Mouse (Mus musculus) embryonic facial prominence, embryonic 11.5 days (tissue): Measurements from ENCODE around the gene Slc38a9. TPM values are rescaled to one million over a fixed set of nuclear protein-coding genes. Genes with fewer than 3 reads are reported as not detected.
A peak's percentile ranks its signal among the peaks of the same experiment; 100 is the strongest.

Experiments used
- ATAC-seq: fragments of 200-750 bp; cut with Nextera tagmentation; replicated peaks from 2 replicates; pipeline ENCODE4 v1.8.0; 2017; ENCODE audit warnings: low read depth; ENCODE audit not compliant: insufficient number of reproducible peaks, low FRiP score, low TSS enrichment
- DNase-seq: peaks from one replicate; pipeline ENCODE4 v3.0.0-alpha.2; 2015; ENCODE audit warnings: low spot score
- H3K27ac ChIP-seq: fragments of 300-500 bp; sonication (generic); replicated peaks from 2 replicates; pipeline ENCODE4 v1.5.1; 2014; ENCODE audit warnings: mild to moderate bottlenecking, low read depth, low read length, control low read depth
- H3K27me3 ChIP-seq: fragments of 300-500 bp; sonication (generic); 2 replicates; pipeline ENCODE4 v1.6.1; 2014; ENCODE audit warnings: mild to moderate bottlenecking, low read length, moderate library complexity, mixed read lengths; ENCODE audit not compliant: control insufficient read depth, insufficient read depth
- H3K36me3 ChIP-seq: fragments of 300-500 bp; sonication (generic); replicated peaks from 2 replicates; pipeline ENCODE4 v1.6.1; 2014; ENCODE audit warnings: low read depth, mild to moderate bottlenecking, low read length, moderate library complexity, mixed read lengths; ENCODE audit not compliant: control insufficient read depth, insufficient read depth
- H3K4me1 ChIP-seq: fragments of 300-500 bp; sonication (generic); 2 replicates; pipeline ENCODE4 v1.6.1; 2014; ENCODE audit warnings: low read length, mixed read lengths; ENCODE audit not compliant: control insufficient read depth, insufficient read depth
- H3K4me2 ChIP-seq: fragments of 300-500 bp; sonication (generic); 2 replicates; pipeline ENCODE4 v1.6.1; 2014; ENCODE audit warnings: low read depth, mild to moderate bottlenecking, control low read depth, low read length, moderate library complexity
- H3K4me3 ChIP-seq: fragments of 300-500 bp; sonication (generic); 2 replicates; pipeline ENCODE4 v1.5.1; 2014; ENCODE audit warnings: low read depth, low read length, control low read depth
- H3K9ac ChIP-seq: fragments of 300-500 bp; sonication (generic); replicated peaks from 2 replicates; pipeline ENCODE4 v1.6.1; 2014; ENCODE audit warnings: mild to moderate bottlenecking, control low read depth, low read length
- H3K9me3 ChIP-seq: fragments of 300-500 bp; sonication (generic); replicated peaks from 2 replicates; pipeline ENCODE4 v1.6.1; 2016; ENCODE audit warnings: mild to moderate bottlenecking, low read length, inconsistent platforms, mixed read lengths; ENCODE audit not compliant: control insufficient read depth
- WGBS: fragments of 180-500 bp; shearing (Covaris S2); extraction: QIAGEN DNeasy Blood & Tissue Kit; methylation state at CpG from one replicate; pipeline ENCODE4 v1.1.7; 2014; 5-methylcytosine and 5-hydroxymethylcytosine counted together
- polyA plus RNA-seq: library from polyadenylated mRNA; unstranded; fragments of >200 nt; fragmentation: Nextera tagmentation; extraction: Ambion mirVana; gene quantifications from 2 replicates; pipeline ENCODE4 v1.2.1, GENCODE M21; 2014

Gene Slc38a9
- polyA plus RNA-seq, 1 experiment from 2014 or later, result 10.8 TPM

GRCm38 (mm10) chr13:112642897-112643296 is 17.7 kb upstream of the Slc38a9 start:
- ATAC-seq, result no peak
- no peak overlapping the region for H3K4me2 ChIP-seq
- no peaks in the 10 kb centered on the region for H3K36me3 ChIP-seq
- 85% methylated on average over 3 of the region's 3 CpGs for WGBS
- no peak overlapping the region for H3K9ac ChIP-seq
- H3K27ac ChIP-seq, result no peak overlapping the region
- H3K4me3 ChIP-seq, result no peak overlapping the region
- H3K27me3 ChIP-seq, result no peaks in the 10 kb centered on the region
- H3K4me1 ChIP-seq, result no peaks in the 10 kb centered on the region
- no peaks in the 10 kb centered on the region for H3K9me3 ChIP-seq
- no peak for DNase-seq

GRCm38 (mm10) chr13:112644996-112645395 is 15.6 kb upstream of the Slc38a9 start:
- no peak for DNase-seq

GRCm38 (mm10) chr13:112645529-112646186 is 14.9 kb upstream of the Slc38a9 start:
- Histone ChIP-seq H3K27ac (no peak overlapping the region), H3K4me1 (no peaks in the 10 kb centered on the region), H3K27me3 (no peaks in the 10 kb centered on the region), H3K36me3 (no peaks in the 10 kb centered on the region), H3K4me3 (no peak overlapping the region), H3K4me2 (no peak overlapping the region), H3K9me3 (no peaks in the 10 kb centered on the region), H3K9ac (no peak overlapping the region)
- 89% methylated on average over 1 of the region's 1 CpGs for WGBS
- DNase-seq, result no peak
- no peak for ATAC-seq

More at GRCm38 (mm10) chr13:112644996-112645395, 15.6 kb upstream of the Slc38a9 start:
- Histone ChIP-seq H3K27me3 (no peaks in the 10 kb centered on the region), H3K27ac (no peak overlapping the region), H3K4me3 (no peak overlapping the region), H3K36me3 (no peaks in the 10 kb centered on the region), H3K9ac (no peak overlapping the region), H3K4me1 (no peaks in the 10 kb centered on the region), H3K9me3 (no peaks in the 10 kb centered on the region), H3K4me2 (no peak overlapping the region)
- no peak for ATAC-seq
- WGBS, result 86% methylated on average over 3 of the region's 3 CpGs

- H3K9me3 ChIP-seq, result peaks cover 3% of the 10 kb centered on the region; the same call in 1 of the 2 replicates
- DNase-seq (no peak), ATAC-seq (no peak)
- 84% methylated on average over 3 of the region's 3 CpGs for WGBS
- H3K4me3 ChIP-seq, result no peak overlapping the region
- no peaks in the 10 kb centered on the region for H3K4me1 ChIP-seq
- H3K27ac ChIP-seq, result no peak overlapping the region
- no peak overlapping the region for H3K4me2 ChIP-seq
- H3K36me3 ChIP-seq, result no peaks in the 10 kb centered on the region
- no peaks in the 10 kb centered on the region for H3K27me3 ChIP-seq
- H3K9ac ChIP-seq, result no peak overlapping the region
Measured at GRCm38 (mm10) chr13:112651183-112651582, 9.4 kb upstream of the Slc38a9 start.

- H3K27me3 ChIP-seq, result no peaks in the 10 kb centered on the region
- WGBS, result 75% methylated on average over 45 of the region's 45 CpGs
- no peaks in the 10 kb centered on the region for H3K4me1 ChIP-seq
- no peak for ATAC-seq
- no peak within 1 kb of the TSS for H3K4me3 ChIP-seq
- H3K4me2 ChIP-seq, result no peak within 1 kb of the TSS
- H3K27ac ChIP-seq, result no peak within 1 kb of the TSS
- H3K36me3 ChIP-seq, result no peaks in the 10 kb centered on the region
- H3K9ac ChIP-seq, result no peak within 1 kb of the TSS
- no peak for DNase-seq
- H3K9me3 ChIP-seq, result peaks cover 3% of the 10 kb centered on the region; the same call in 1 of the 2 replicates
Measured at GRCm38 (mm10) chr13:112652205-112652604, 8.3 kb upstream of the Slc38a9 start, which contains the start of gene Ddx4. Gene Ddx4, minus strand, starts transcription at chr13:112652475.

GRCm38 (mm10) chr13:112659986-112660573 is 471 bp upstream of the Slc38a9 start:
- DNase-seq, result no peak
- H3K27me3 ChIP-seq, result no peaks in the 10 kb centered on the region
- H3K9me3 ChIP-seq, result no peaks in the 10 kb centered on the region
- ATAC-seq, result peak; percentile 22; the same call in 1 of the 2 replicates
- no peak overlapping the region for H3K27ac ChIP-seq
- no peak overlapping the region for H3K9ac ChIP-seq
- H3K4me3 ChIP-seq, result peak overlapping the region; percentile 56
- no peaks in the 10 kb centered on the region for H3K4me1 ChIP-seq
- WGBS, result 5% methylated on average over 10 of the region's 10 CpGs
- no peaks in the 10 kb centered on the region for H3K36me3 ChIP-seq
- H3K4me2 ChIP-seq, result peak overlapping the region; percentile 53

- H3K9me3 ChIP-seq, result no peaks in the 10 kb centered on the region
- no peaks in the 10 kb centered on the region for H3K36me3 ChIP-seq
- ATAC-seq, result no peak
- H3K4me2 ChIP-seq, result no peak overlapping the region
- H3K9ac ChIP-seq, result no peak overlapping the region
- no peak overlapping the region for H3K4me3 ChIP-seq
- DNase-seq, result no peak
- H3K27ac ChIP-seq, result no peak overlapping the region
- WGBS, result 70% methylated on average over 2 of the region's 2 CpGs
- no peaks in the 10 kb centered on the region for H3K27me3 ChIP-seq
- H3K4me1 ChIP-seq, result no peaks in the 10 kb centered on the region
Measured at GRCm38 (mm10) chr13:112661687-112662086, 1.1 kb downstream of the Slc38a9 start.

GRCm38 (mm10) chr13:112666433-112667024 is 6.0 kb downstream of the Slc38a9 start:
- no peak overlapping the region for H3K27ac ChIP-seq
- WGBS, result 88% methylated on average over 10 of the region's 10 CpGs
- H3K9me3 ChIP-seq, result no peaks in the 10 kb centered on the region
- H3K4me1 ChIP-seq, result no peaks in the 10 kb centered on the region
- no peaks in the 10 kb centered on the region for H3K27me3 ChIP-seq
- no peak overlapping the region for H3K9ac ChIP-seq
- H3K36me3 ChIP-seq, result no peaks in the 10 kb centered on the region
- ATAC-seq (no peak), DNase-seq (no peak)
- no peak overlapping the region for H3K4me3 ChIP-seq
- H3K4me2 ChIP-seq, result no peak overlapping the region
